Mouse (Mus musculus) heart, postnatal 0 days (tissue): ENCODE measurements around the gene Hist2h2aa2. TPM values are rescaled to one million over a fixed set of nuclear protein-coding genes. Genes with fewer than 3 reads are reported as not detected.

Experiments used
- ATAC-seq: fragments of 200-750 bp; cut with Nextera tagmentation; 2 replicates; pipeline ENCODE4 v1.8.0; 2017; ENCODE audit warnings: low read depth, moderate number of reproducible peaks, moderate library complexity; ENCODE audit not compliant: insufficient read depth
- DNase-seq: peaks from one replicate; pipeline ENCODE4 v3.0.0-alpha.2; 2016; ENCODE audit warnings: low spot score
- H3K27ac ChIP-seq: fragments of 300-500 bp; sonication (generic); 2 replicates; pipeline ENCODE4 v1.5.1; 2014; ENCODE audit warnings: low read depth, mild to moderate bottlenecking
- H3K27me3 ChIP-seq: fragments of 300-500 bp; sonication (generic); 2 replicates; pipeline ENCODE4 v1.6.1; 2014; ENCODE audit warnings: low read length, mixed read lengths; ENCODE audit not compliant: control insufficient read depth, insufficient read depth
- H3K36me3 ChIP-seq: fragments of 300-500 bp; sonication (generic); replicated peaks from 2 replicates; pipeline ENCODE4 v1.6.1; 2014; ENCODE audit warnings: low read length, mixed read lengths; ENCODE audit not compliant: control insufficient read depth, insufficient read depth
- H3K4me1 ChIP-seq: fragments of 300-500 bp; sonication (generic); 2 replicates; pipeline ENCODE4 v1.6.1; 2014; ENCODE audit warnings: antibody characterized with exemption; ENCODE audit not compliant: control insufficient read depth, insufficient read depth
- H3K4me2 ChIP-seq: fragments of 300-500 bp; sonication (generic); 2 replicates; pipeline ENCODE4 v1.6.1; 2014; ENCODE audit warnings: low read depth, mild to moderate bottlenecking, low read length, moderate library complexity
- H3K4me3 ChIP-seq: fragments of 300-500 bp; sonication (generic); 2 replicates; pipeline ENCODE4 v1.5.1; 2014; ENCODE audit warnings: low read depth, low read length
- H3K9ac ChIP-seq: fragments of 300-500 bp; sonication (generic); replicated peaks from 2 replicates; pipeline ENCODE4 v1.6.1; 2014; ENCODE audit warnings: low read depth, low read length, mixed read lengths
- H3K9me3 ChIP-seq: fragments of 300-500 bp; sonication (generic); replicated peaks from 2 replicates; pipeline ENCODE4 v1.6.1; 2016; ENCODE audit warnings: low read length; ENCODE audit not compliant: control insufficient read depth
- CTCF ChIP-seq: IDR thresholded peaks from 2 replicates; pipeline ENCODE4 v1.5.1; 2016; ENCODE audit warnings: antibody characterized with exemption, control low read depth, low read depth
- EP300 ChIP-seq: IDR thresholded peaks from 2 replicates; pipeline ENCODE4 v1.6.1; 2016; ENCODE audit warnings: antibody characterized with exemption, low read depth
- WGBS: fragments of 180-500 bp; shearing (Covaris S2); extraction: QIAGEN DNeasy Blood & Tissue Kit; methylation state at CpG from one replicate; pipeline ENCODE4 v1.1.7; 2014; 5-methylcytosine and 5-hydroxymethylcytosine counted together
- microRNA-seq: library from miRNA; unstranded; fragments of <30 nt; microRNA quantifications from one replicate; pipeline ENCODE4, GENCODE M21; 2016
- polyA plus RNA-seq: library from polyadenylated mRNA; unstranded; fragments of >200 nt; fragmentation: Nextera tagmentation; extraction: Ambion mirVana; gene quantifications from 2 replicates; pipeline ENCODE4 v1.2.1, GENCODE M21; 2015
- total RNA-seq: library from RNA; depleted of rRNA; stranded (reverse); fragments of >200 nt; gene quantifications from 2 replicates; pipeline ENCODE4 v1.2.3, GENCODE M21; 2014; ENCODE audit warnings: low replicate concordance; rRNA removed

Hist2h2aa2 gene
- total and polyA plus RNA-seq, 2 experiments from 2014 or later: 101 to 1,879 TPM

DNA sequence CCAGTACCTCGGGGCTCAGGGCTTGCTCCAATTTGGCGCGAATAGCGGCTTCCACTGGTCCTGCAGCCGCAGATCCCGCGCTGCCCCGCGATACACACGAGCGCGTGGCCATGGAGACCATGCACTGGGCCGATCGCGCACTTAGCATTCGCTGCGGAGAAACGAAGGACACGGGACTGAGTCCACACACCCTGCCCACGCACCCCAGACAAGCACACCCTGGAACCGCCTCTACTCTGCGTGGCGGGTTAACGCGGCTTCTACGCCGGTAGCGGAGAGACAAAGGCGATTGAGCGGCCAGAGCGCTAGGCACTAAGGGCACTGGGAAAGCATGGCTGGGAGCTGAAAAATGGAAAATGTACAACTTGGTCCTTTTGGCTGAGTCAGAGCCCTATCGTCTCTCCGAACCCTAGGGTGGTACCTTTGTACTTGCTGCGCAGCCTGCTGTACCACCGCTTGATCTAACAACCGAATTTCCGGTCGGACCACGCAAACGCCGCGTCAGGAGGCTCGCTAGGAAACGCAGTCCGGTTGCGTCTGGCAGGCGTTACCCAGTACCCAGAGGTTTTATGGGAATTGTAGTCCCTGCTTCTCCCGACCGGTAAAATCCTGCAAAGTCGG lies 42.8 kb downstream of the Hist2h2aa2 start:
- peak; percentile 91 for ATAC-seq
- H3K27me3 ChIP-seq: no peaks in the 10 kb centered on the region
- peak; percentile 92 for DNase-seq
- H3K27ac ChIP-seq: peak overlapping the region; percentile 79
- H3K4me3 ChIP-seq: peak overlapping the region; percentile 48
- peak overlapping the region; percentile 65 for H3K4me2 ChIP-seq
- WGBS: under 1% methylated on average over 50 of the region's 50 CpGs
- H3K9me3 ChIP-seq: no peaks in the 10 kb centered on the region
- peaks cover 13% of the 10 kb centered on the region for H3K4me1 ChIP-seq
- TF ChIP-seq EP300 (no peak), CTCF (no peak)
- H3K9ac ChIP-seq: peak overlapping the region; percentile 45
- peaks cover 12% of the 10 kb centered on the region; the same call in 1 of the 2 replicates for H3K36me3 ChIP-seq

DNA sequence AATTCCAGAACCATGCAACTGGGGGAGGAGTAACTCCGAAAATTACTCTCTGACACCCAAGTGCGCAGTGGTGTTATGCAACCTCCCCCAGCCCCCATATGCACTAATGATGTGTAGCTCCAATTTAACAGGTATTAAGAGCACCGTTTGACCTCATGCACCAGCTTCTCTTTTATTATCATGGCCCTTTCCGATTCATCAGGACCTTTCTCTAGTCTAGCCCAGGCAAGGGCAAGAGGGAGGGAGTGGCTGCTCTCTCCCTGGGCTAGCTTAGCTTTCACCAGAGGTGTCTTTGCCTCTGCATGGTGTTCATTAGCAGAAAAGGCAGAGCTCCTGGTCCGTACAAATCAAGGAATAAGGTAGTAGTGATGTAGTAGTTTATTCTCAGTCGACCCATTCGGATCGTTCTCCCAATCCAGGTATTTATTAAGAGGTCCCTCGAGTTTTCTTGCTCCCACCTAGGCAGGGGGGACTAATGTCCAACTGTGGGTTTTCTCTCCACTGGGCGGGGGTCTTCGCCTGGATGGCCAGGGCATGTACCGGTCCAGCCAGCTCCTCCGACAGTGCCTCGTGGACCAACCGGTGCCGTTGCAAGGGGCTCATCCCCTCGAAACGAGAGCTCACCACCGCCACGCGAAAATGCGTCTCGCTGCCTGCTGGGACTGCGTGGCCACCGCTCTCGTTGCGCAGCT lies 43.5 kb downstream of the Hist2h2aa2 start:
- Histone ChIP-seq H3K9me3 (no peaks in the 10 kb centered on the region), H3K36me3 (peaks cover 16% of the 10 kb centered on the region; the same call in 1 of the 2 replicates), H3K27me3 (no peaks in the 10 kb centered on the region), H3K9ac (peak overlapping the region; percentile 45), H3K27ac (peak overlapping the region; percentile 79), H3K4me2 (peak overlapping the region; percentile 65), H3K4me1 (peaks cover 13% of the 10 kb centered on the region), H3K4me3 (peak overlapping the region; percentile 48)
- peak; percentile 1; the same call in 1 of the 2 replicates for ATAC-seq
- DNase-seq: no peak
- TF ChIP-seq CTCF (no peak), EP300 (no peak)
- 20% methylated on average over 27 of the region's 27 CpGs for WGBS

DNA sequence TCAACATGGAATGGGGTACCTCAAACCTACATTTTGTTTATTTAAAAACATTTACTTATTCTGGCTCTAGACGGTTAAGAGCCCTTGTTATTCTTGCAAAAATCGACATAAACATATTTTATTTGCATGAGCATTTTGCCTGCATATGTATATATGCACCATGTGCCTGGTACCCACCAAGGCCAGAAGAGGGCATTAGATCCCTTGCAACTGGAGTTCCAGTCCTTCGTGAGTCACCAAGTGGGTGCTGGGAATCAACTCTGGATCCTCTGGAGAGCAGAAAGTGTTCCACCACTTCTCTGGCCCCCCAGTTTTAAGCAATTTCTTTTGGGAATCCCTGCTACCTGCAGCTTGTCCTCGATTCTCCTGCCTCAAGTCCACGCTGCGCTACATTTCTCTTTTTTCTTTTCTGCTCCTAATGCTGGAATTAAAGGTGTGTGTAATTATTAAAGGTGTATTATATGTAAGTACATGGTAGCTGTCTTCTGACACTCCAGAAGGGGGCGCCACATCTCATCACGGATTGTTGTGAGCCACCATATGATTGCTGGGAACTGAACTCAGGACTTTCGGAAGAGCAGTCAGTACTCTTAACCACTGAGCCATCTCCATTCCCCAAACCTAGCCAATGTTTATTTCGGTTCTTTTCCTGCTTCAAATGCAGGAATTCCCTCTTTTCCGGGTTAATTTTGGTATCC lies 44.3 kb downstream of the Hist2h2aa2 start:
- Histone ChIP-seq H3K4me1 (peaks cover 13% of the 10 kb centered on the region), H3K9me3 (no peaks in the 10 kb centered on the region), H3K4me2 (no peak overlapping the region), H3K9ac (no peak overlapping the region), H3K27ac (no peak overlapping the region), H3K36me3 (peaks cover 22% of the 10 kb centered on the region), H3K4me3 (no peak overlapping the region), H3K27me3 (no peaks in the 10 kb centered on the region)
- DNase-seq (no peak), ATAC-seq (no peak)
- no peak for TF ChIP-seq EP300
- TF ChIP-seq CTCF: peak; percentile 0; the same call in 1 of the 2 replicates
- 92% methylated on average over 11 of the region's 11 CpGs for WGBS

DNA sequence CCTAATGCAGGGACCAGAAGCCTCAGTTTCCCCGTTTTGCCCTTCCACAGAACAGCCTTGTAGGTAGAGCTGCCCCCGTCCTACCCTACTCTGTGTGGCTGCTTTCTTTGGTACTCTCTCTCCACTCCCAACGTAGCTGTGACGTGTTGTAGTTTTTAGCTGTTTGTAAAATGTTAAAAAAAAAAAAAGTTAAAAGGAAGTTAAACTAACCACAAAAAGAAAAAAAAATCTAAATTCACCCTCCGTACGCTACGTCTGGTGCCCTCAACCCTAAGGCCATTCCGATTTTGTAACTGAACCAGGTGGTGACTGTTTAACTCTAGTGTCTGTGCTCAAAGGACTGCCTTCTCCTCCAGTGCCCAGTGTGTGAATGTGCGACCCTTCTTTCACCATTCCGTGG lies 45.1 kb downstream of the Hist2h2aa2 start:
- 88% methylated on average over 10 of the region's 10 CpGs for WGBS

DNA sequence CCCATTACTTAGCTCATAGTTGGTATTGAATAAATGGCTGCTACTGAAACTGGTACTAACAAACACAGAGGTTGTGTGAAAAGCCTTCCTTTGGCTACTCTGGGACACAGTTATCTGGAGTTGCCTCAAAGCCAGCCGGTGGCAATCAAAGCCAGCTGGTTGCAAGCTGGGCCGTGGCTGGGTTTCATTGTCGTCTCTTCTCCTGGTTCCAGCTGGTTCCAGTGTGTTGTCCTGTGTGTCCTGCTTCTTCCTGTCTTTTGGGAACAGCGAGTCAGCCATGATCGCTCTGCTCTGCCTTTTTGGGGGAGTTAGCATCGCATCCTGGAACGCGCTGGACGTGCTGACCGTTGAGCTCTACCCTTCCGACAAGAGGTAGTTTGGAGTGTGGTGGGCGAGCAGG lies 47.1 kb downstream of the Hist2h2aa2 start:
- H3K4me3 ChIP-seq: no peak overlapping the region
- peaks cover 45% of the 10 kb centered on the region for H3K36me3 ChIP-seq
- WGBS: 60% methylated on average over 12 of the region's 12 CpGs
- peaks cover 10% of the 10 kb centered on the region for H3K4me1 ChIP-seq
- ATAC-seq (no peak), DNase-seq (no peak)
- H3K27me3 ChIP-seq: no peaks in the 10 kb centered on the region
- H3K27ac ChIP-seq: no peak overlapping the region
- no peaks in the 10 kb centered on the region for H3K9me3 ChIP-seq
- no peak overlapping the region for H3K9ac ChIP-seq
- H3K4me2 ChIP-seq: no peak overlapping the region
- no peak for TF ChIP-seq EP300
- TF ChIP-seq CTCF: no peak

More for the DNA sequence above, 45.1 kb downstream of the Hist2h2aa2 start:
- no peak overlapping the region for H3K27ac ChIP-seq
- H3K9me3 ChIP-seq: no peaks in the 10 kb centered on the region
- no peak overlapping the region for H3K4me2 ChIP-seq
- no peaks in the 10 kb centered on the region for H3K27me3 ChIP-seq
- ATAC-seq (no peak), DNase-seq (no peak)
- no peak overlapping the region for H3K4me3 ChIP-seq
- TF ChIP-seq CTCF (no peak), EP300 (no peak)
- H3K4me1 ChIP-seq: peaks cover 13% of the 10 kb centered on the region
- H3K36me3 ChIP-seq: peaks cover 30% of the 10 kb centered on the region
- no peak overlapping the region for H3K9ac ChIP-seq

Small RNA genes within 50 kb of the gene (microRNA-seq; reads per million reads assigned to microRNA genes)
- 0.54 reads per million for gene Gm44492
- not detected for gene Gm47311
- not detected for gene Gm47313

Other genes with a start within 250 kb of the Hist2h2aa2 start
- gene Plekho1, start 244.3 kb downstream of the Hist2h2aa2 start, total RNA-seq: 116 and 138 TPM in 2 replicates
- 74.9 and 94.8 TPM in 2 replicates for gene Plekho1, start 244.3 kb downstream of the Hist2h2aa2 start, polyA plus RNA-seq
- 10.5 and 17.3 TPM in 2 replicates for gene Vps45, start 181.8 kb downstream of the Hist2h2aa2 start, total RNA-seq
- gene Vps45, start 181.8 kb downstream of the Hist2h2aa2 start, polyA plus RNA-seq: 42.9 and 49.4 TPM in 2 replicates
- 17.6 and 21.9 TPM in 2 replicates for gene Otud7b, start 135.7 kb downstream of the Hist2h2aa2 start, total RNA-seq
- 16.8 and 21.7 TPM in 2 replicates for gene Otud7b, start 135.7 kb downstream of the Hist2h2aa2 start, polyA plus RNA-seq
- 4.4 and 18.9 TPM in 2 replicates for gene Mtmr11, start 78.3 kb downstream of the Hist2h2aa2 start, total RNA-seq
- gene Mtmr11, start 78.3 kb downstream of the Hist2h2aa2 start, polyA plus RNA-seq: 6.8 and 6.9 TPM in 2 replicates
- gene Sf3b4, start 67.9 kb downstream of the Hist2h2aa2 start, total RNA-seq: 34.5 and 41.7 TPM in 2 replicates
- gene Sf3b4, start 67.9 kb downstream of the Hist2h2aa2 start, polyA plus RNA-seq: 48.3 and 48.6 TPM in 2 replicates
- 9.8 and 15.4 TPM in 2 replicates for gene Sv2a, start 59.1 kb downstream of the Hist2h2aa2 start, total RNA-seq
- 10.8 and 11.2 TPM in 2 replicates for gene Sv2a, start 59.1 kb downstream of the Hist2h2aa2 start, polyA plus RNA-seq
- 30.0 and 78.1 TPM in 2 replicates for gene Bola1, start 20.6 kb downstream of the Hist2h2aa2 start, total RNA-seq
- gene Bola1, start 20.6 kb downstream of the Hist2h2aa2 start, polyA plus RNA-seq: 52.4 and 55.3 TPM in 2 replicates
- 41.6 and 50.4 TPM in 2 replicates for gene Hist2h2ab, start 20.4 kb downstream of the Hist2h2aa2 start, total RNA-seq
- gene Hist2h2ab, start 20.4 kb downstream of the Hist2h2aa2 start, polyA plus RNA-seq: not detected in 2 replicates
- gene Hist2h2ac, start 19.4 kb downstream of the Hist2h2aa2 start, total RNA-seq: 861 and 913 TPM in 2 replicates
- gene Hist2h2ac, start 19.4 kb downstream of the Hist2h2aa2 start, polyA plus RNA-seq: 2.5 and 3.4 TPM in 2 replicates
- gene Hist2h2be, start 19.2 kb downstream of the Hist2h2aa2 start, total RNA-seq: 13.2 and 22.1 TPM in 2 replicates
- 6.4 and 7.6 TPM in 2 replicates for gene Hist2h2be, start 19.2 kb downstream of the Hist2h2aa2 start, polyA plus RNA-seq
- 551 and 927 TPM in 2 replicates for gene Hist2h3c2, start 1.1 kb downstream of the Hist2h2aa2 start, total RNA-seq
- gene Hist2h3c2, start 1.1 kb downstream of the Hist2h2aa2 start, polyA plus RNA-seq: 2.3 and 2.6 TPM in 2 replicates
- gene Hist2h2aa1, start 5.2 kb upstream of the Hist2h2aa2 start, total RNA-seq: 1,660 and 2,559 TPM in 2 replicates
- gene Hist2h2aa1, start 5.2 kb upstream of the Hist2h2aa2 start, polyA plus RNA-seq: 22.0 and 24.6 TPM in 2 replicates
- not detected in 2 replicates for gene Hist2h3c1, start 6.4 kb upstream of the Hist2h2aa2 start, total RNA-seq
- gene Hist2h3c1, start 6.4 kb upstream of the Hist2h2aa2 start, polyA plus RNA-seq: 0.19 and 0.41 TPM in 2 replicates
- gene Hist2h4, start 23.0 kb upstream of the Hist2h2aa2 start, total RNA-seq: 129 and 135 TPM in 2 replicates
- 5.4 and 5.9 TPM in 2 replicates for gene Hist2h4, start 23.0 kb upstream of the Hist2h2aa2 start, polyA plus RNA-seq
- 1,066 and 1,627 TPM in 2 replicates for gene Hist2h3b, start 28.4 kb upstream of the Hist2h2aa2 start, total RNA-seq
- gene Hist2h3b, start 28.4 kb upstream of the Hist2h2aa2 start, polyA plus RNA-seq: 13.1 and 16.2 TPM in 2 replicates
- 225 and 283 TPM in 2 replicates for gene Hist2h2bb, start 29.5 kb upstream of the Hist2h2aa2 start, total RNA-seq
- 0.59 and 1.7 TPM in 2 replicates for gene Hist2h2bb, start 29.5 kb upstream of the Hist2h2aa2 start, polyA plus RNA-seq
- 1.1 and 3.0 TPM in 2 replicates for gene Fcgr1, start 53.7 kb upstream of the Hist2h2aa2 start, total RNA-seq
- gene Fcgr1, start 53.7 kb upstream of the Hist2h2aa2 start, polyA plus RNA-seq: 1.2 and 1.5 TPM in 2 replicates
- not detected in 2 replicates for gene BC107364, start 212.0 kb upstream of the Hist2h2aa2 start, total RNA-seq
- 0.40 and 0.41 TPM in 2 replicates for gene BC107364, start 212.0 kb upstream of the Hist2h2aa2 start, polyA plus RNA-seq